Mouse (Mus musculus) stomach, embryonic 14.5 days (tissue): ENCODE results near the gene Wdr45b. TPM values are rescaled to one million over a fixed set of nuclear protein-coding genes. Genes with fewer than 3 reads are reported as not detected.
"Not testable (repeated sequence)": the region's sequence is repeated elsewhere in the genome, so short reads cannot be mapped to it uniquely, and the experiment has no call there.

Experiments
- ATAC-seq: fragments of 200-750 bp; cut with Nextera tagmentation; 2 replicates; pipeline ENCODE4 v1.8.0; 2017; ENCODE audit warnings: low read depth, moderate TSS enrichment; ENCODE audit not compliant: insufficient number of reproducible peaks, insufficient read depth, low FRiP score
- H3K27ac ChIP-seq: fragments of 300-500 bp; sonication (generic); 2 replicates; pipeline ENCODE4 v1.5.1; 2014; ENCODE audit warnings: mild to moderate bottlenecking, low read length, moderate library complexity, mixed read lengths
- H3K27me3 ChIP-seq: fragments of 300-500 bp; sonication (generic); 2 replicates; pipeline ENCODE4 v1.6.1; 2014; ENCODE audit warnings: low read length, control low read depth, mixed read lengths; ENCODE audit not compliant: control insufficient read depth, insufficient read depth
- H3K36me3 ChIP-seq: fragments of 300-500 bp; sonication (generic); 2 replicates; pipeline ENCODE4 v1.6.1; 2014; ENCODE audit warnings: mild to moderate bottlenecking, control low read depth, low read length, moderate library complexity, mixed read lengths; ENCODE audit not compliant: control insufficient read depth, insufficient read depth
- H3K4me1 ChIP-seq: fragments of 300-500 bp; sonication (generic); 2 replicates; pipeline ENCODE4 v1.6.1; 2014; ENCODE audit warnings: low read length, control low read depth, mixed read lengths; ENCODE audit not compliant: control insufficient read depth, insufficient read depth
- H3K4me2 ChIP-seq: fragments of 300-500 bp; sonication (generic); replicated peaks from 2 replicates; pipeline ENCODE4 v1.6.1; 2014; ENCODE audit warnings: low read depth, low read length, control low read depth
- H3K4me3 ChIP-seq: fragments of 300-500 bp; sonication (generic); 2 replicates; pipeline ENCODE4 v1.5.1; 2014; ENCODE audit warnings: low read depth, low read length, control low read depth
- H3K9ac ChIP-seq: fragments of 300-500 bp; sonication (generic); replicated peaks from 2 replicates; pipeline ENCODE4 v1.6.1; 2014; ENCODE audit warnings: low read depth, mild to moderate bottlenecking, control low read depth, low read length, moderate library complexity, mixed read lengths
- H3K9me3 ChIP-seq: fragments of 300-500 bp; sonication (generic); 2 replicates; pipeline ENCODE4 v1.6.1; 2016; ENCODE audit warnings: low read depth, low read length, control low read depth; ENCODE audit not compliant: control insufficient read depth
- WGBS: fragments of 180-500 bp; shearing (Covaris S2); extraction: QIAGEN DNeasy Blood & Tissue Kit; methylation state at CpG from one replicate; pipeline ENCODE4 v1.1.7; 2014; 5-methylcytosine and 5-hydroxymethylcytosine counted together
- polyA plus RNA-seq: library from polyadenylated mRNA; unstranded; fragments of >200 nt; fragmentation: Nextera tagmentation; extraction: Ambion mirVana; gene quantifications from 2 replicates; pipeline ENCODE4 v1.2.1, GENCODE M21; 2014

Gene Wdr45b
- polyA plus RNA-seq, 1 experiment from 2014 or later = 97.9 TPM

GRCm38 (mm10) chr11:121370337-121370994 lies 16.2 kb upstream of the Wdr45b start:
- no peaks in the 10 kb centered on the region for H3K9me3 ChIP-seq
- H3K36me3 ChIP-seq = no peaks in the 10 kb centered on the region
- no peak overlapping the region for H3K27ac ChIP-seq
- ATAC-seq = no peak
- H3K4me1 ChIP-seq = no peaks in the 10 kb centered on the region
- H3K9ac ChIP-seq = no peak overlapping the region
- no peaks in the 10 kb centered on the region for H3K27me3 ChIP-seq
- WGBS = 74% methylated on average over 6 of the region's 6 CpGs
- no peak overlapping the region for H3K4me3 ChIP-seq
- no peak overlapping the region for H3K4me2 ChIP-seq

- H3K4me3 ChIP-seq = no peak overlapping the region
- WGBS = 62% methylated on average over 6 of the region's 6 CpGs
- H3K4me2 ChIP-seq = no peak overlapping the region
- no peak overlapping the region for H3K27ac ChIP-seq
- no peaks in the 10 kb centered on the region for H3K36me3 ChIP-seq
- H3K9me3 ChIP-seq = no peaks in the 10 kb centered on the region
- no peak for ATAC-seq
- H3K9ac ChIP-seq = no peak overlapping the region
- no peaks in the 10 kb centered on the region for H3K4me1 ChIP-seq
- H3K27me3 ChIP-seq = no peaks in the 10 kb centered on the region
Observed at GRCm38 (mm10) chr11:121369622-121370021, 15.4 kb upstream of the Wdr45b start.

- no peak overlapping the region for H3K4me3 ChIP-seq
- no peak overlapping the region for H3K27ac ChIP-seq
- 76% methylated on average over 1 of the region's 1 CpGs for WGBS
- no peak overlapping the region for H3K9ac ChIP-seq
- no peak for ATAC-seq
- no peaks in the 10 kb centered on the region for H3K36me3 ChIP-seq
- H3K9me3 ChIP-seq = no peaks in the 10 kb centered on the region
- no peak overlapping the region for H3K4me2 ChIP-seq
- H3K4me1 ChIP-seq = no peaks in the 10 kb centered on the region
- H3K27me3 ChIP-seq = no peaks in the 10 kb centered on the region
Observed at GRCm38 (mm10) chr11:121368731-121369130, 14.5 kb upstream of the Wdr45b start.

- H3K4me2 ChIP-seq = no peak overlapping the region
- H3K27me3 ChIP-seq = no peaks in the 10 kb centered on the region
- no peaks in the 10 kb centered on the region for H3K4me1 ChIP-seq
- no peaks in the 10 kb centered on the region for H3K9me3 ChIP-seq
- 64% methylated on average over 5 of the region's 5 CpGs for WGBS
- no peak overlapping the region for H3K27ac ChIP-seq
- H3K4me3 ChIP-seq = no peak overlapping the region
- H3K9ac ChIP-seq = no peak overlapping the region
- no peaks in the 10 kb centered on the region for H3K36me3 ChIP-seq
- ATAC-seq = no peak
Observed at GRCm38 (mm10) chr11:121367170-121367707, 13.0 kb upstream of the Wdr45b start.

- no peaks in the 10 kb centered on the region for H3K4me1 ChIP-seq
- no peaks in the 10 kb centered on the region for H3K36me3 ChIP-seq
- no peak overlapping the region for H3K4me2 ChIP-seq
- H3K27ac ChIP-seq = no peak overlapping the region
- ATAC-seq = no peak
- H3K27me3 ChIP-seq = no peaks in the 10 kb centered on the region
- WGBS = 39% methylated on average over 5 of the region's 5 CpGs
- H3K9ac ChIP-seq = no peak overlapping the region
- H3K4me3 ChIP-seq = no peak overlapping the region
- no peaks in the 10 kb centered on the region for H3K9me3 ChIP-seq
Observed at GRCm38 (mm10) chr11:121362212-121362611, 8.0 kb upstream of the Wdr45b start.

GRCm38 (mm10) chr11:121353326-121354090 lies 737 bp downstream of the Wdr45b start:
- 3% methylated on average over 40 of the region's 41 CpGs for WGBS
- H3K9me3 ChIP-seq = no peaks in the 10 kb centered on the region
- peak overlapping the region; percentile 86 for H3K27ac ChIP-seq
- H3K36me3 ChIP-seq = no peaks in the 10 kb centered on the region; the same call in 1 of the 2 replicates
- peak overlapping the region; percentile 98 for H3K4me3 ChIP-seq
- H3K9ac ChIP-seq = peak overlapping the region; percentile 91
- H3K27me3 ChIP-seq = no peaks in the 10 kb centered on the region
- H3K4me2 ChIP-seq = peak overlapping the region; percentile 68
- peak; percentile 12; the same call in 1 of the 2 replicates for ATAC-seq
- peaks cover 15% of the 10 kb centered on the region; the same call in 1 of the 2 replicates for H3K4me1 ChIP-seq

GRCm38 (mm10) chr11:121348727-121349126 lies 5.5 kb downstream of the Wdr45b start:
- H3K27me3 ChIP-seq, H3K9ac ChIP-seq, H3K27ac ChIP-seq, ATAC-seq, H3K4me3 ChIP-seq, H3K4me2 ChIP-seq, H3K9me3 ChIP-seq: not testable (repeated sequence)
- WGBS = 90% methylated on average over 3 of the region's 3 CpGs
- H3K36me3 ChIP-seq = peaks cover 11% of the 10 kb centered on the region
- H3K4me1 ChIP-seq = peaks cover 10% of the 10 kb centered on the region; the same call in 1 of the 2 replicates

GRCm38 (mm10) chr11:121348166-121348565 lies 6.1 kb downstream of the Wdr45b start:
- H3K36me3 ChIP-seq = peaks cover 13% of the 10 kb centered on the region
- no peaks in the 10 kb centered on the region for H3K27me3 ChIP-seq
- H3K4me3 ChIP-seq = no peak overlapping the region
- peaks cover 8% of the 10 kb centered on the region; the same call in 1 of the 2 replicates for H3K4me1 ChIP-seq
- no peak overlapping the region for H3K27ac ChIP-seq
- H3K4me2 ChIP-seq = no peak overlapping the region
- no peak overlapping the region for H3K9ac ChIP-seq
- no peaks in the 10 kb centered on the region for H3K9me3 ChIP-seq
- ATAC-seq = no peak
- 85% methylated on average over 2 of the region's 2 CpGs for WGBS
